Mouse (Mus musculus) liver, postnatal 0 days (tissue): ENCODE results near the gene Stk32c.

Experiments used
- CTCF ChIP-seq: sonication (generic); IDR thresholded peaks from 2 replicates; pipeline ENCODE4 v1.5.1; 2016; ENCODE audit warnings: antibody characterized with exemption, low read depth
- EP300 ChIP-seq: IDR thresholded peaks from 2 replicates; pipeline ENCODE4 v1.6.1; 2016; ENCODE audit warnings: antibody characterized with exemption, low read depth, mild to moderate bottlenecking

- TF ChIP-seq CTCF (no peak), EP300 (no peak)
Measured at GRCm38 (mm10) chr7:139248615-139249405, 35.7 kb upstream of the Stk32c start.
